Mouse (Mus musculus): ENCODE data around the gene Dusp14. TPM values are rescaled to one million over a fixed set of nuclear protein-coding genes. Genes with fewer than 3 reads are reported as not detected.

The Dusp14 gene
- polyA plus RNA-seq, 2 experiments = 15.3 to 21.9 TPM

DNA sequence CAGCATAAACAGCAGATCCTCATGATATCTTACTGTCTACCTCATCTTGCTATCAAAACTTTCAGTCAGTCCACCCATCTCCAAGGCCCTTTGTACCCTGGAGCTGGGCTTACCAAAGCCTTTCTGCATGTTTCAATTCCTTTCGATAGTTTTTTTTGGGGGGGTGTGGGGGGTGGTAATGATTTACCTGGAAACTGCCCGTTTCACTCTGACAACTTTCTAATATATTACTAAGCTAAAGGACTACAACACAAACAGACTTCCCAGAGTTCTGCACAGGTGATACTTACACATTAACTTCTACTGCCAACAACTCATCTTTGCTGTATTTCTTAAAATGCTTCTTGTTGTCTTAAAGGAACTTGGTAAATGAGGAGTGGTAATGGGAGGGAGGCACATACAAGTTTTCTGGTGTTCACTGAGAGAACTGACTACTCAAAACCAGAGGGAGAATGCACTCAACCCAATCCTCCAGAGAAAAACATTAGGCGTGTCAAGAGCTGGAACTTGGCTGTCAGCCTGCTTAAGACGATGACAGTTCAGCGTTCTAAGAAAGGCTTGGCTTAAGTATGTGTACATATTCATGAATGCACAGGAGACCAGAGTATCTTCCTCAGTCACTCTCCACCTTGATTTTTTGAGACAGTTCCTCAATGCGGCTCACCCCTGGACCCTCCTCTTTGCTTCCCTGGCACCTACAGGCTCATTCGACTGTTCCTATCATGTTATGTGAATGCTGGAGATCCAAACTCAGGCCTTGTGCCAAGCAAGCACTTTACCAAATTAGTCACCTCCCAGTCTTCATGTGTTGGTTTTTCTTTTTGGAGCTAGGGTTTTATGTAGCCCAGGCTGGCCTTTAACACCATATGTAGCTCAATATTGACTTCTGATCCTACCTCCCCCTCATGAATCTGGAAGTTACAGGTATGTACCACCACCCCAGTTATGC, 5.0 kb upstream of the Dusp14 start:
- Histone ChIP-seq H3K27me3 (ENCODE audit: control insufficient read depth, insufficient read depth, low read length) (no peaks in the 10 kb centered on the region), H3K9me3 (ENCODE audit: control insufficient read depth, low read length) (no peaks in the 10 kb centered on the region), H3K4me2 (replicated peaks; ENCODE audit: low read depth, low read length, severe bottlenecking) (no peak overlapping the region), H3K4me3 (replicated peaks; ENCODE audit: low read length) (no peak overlapping the region), H3K36me3 (ENCODE audit: control insufficient read depth, insufficient read depth, low read length) (peaks cover 9% of the 10 kb centered on the region; the same call in 1 of the 2 replicates), H3K9ac (ENCODE audit: low read depth, low read length, severe bottlenecking) (no peak overlapping the region), H3K4me1 (ENCODE audit: control insufficient read depth, insufficient read depth, low read length) (peaks cover 11% of the 10 kb centered on the region; the same call in 1 of the 2 replicates), H3K27ac (replicated peaks; ENCODE audit: low read depth, low read length) (0 out of 2 replicates have a peak overlapping the region, but pooled peaks have one; percentile 39)
- no peak for ATAC-seq (ENCODE audit: low FRiP score, low read depth)
- TF ChIP-seq POLR2A (IDR thresholded peaks at IDR 0.05; ENCODE audit: borderline replicate concordance, extremely low read depth, insufficient read depth, insufficient read length) = no peak
- DNase-seq (ENCODE audit: low spot score) = no peak
- 73% methylated on average over 7 of the region's 7 CpGs for WGBS

DNA sequence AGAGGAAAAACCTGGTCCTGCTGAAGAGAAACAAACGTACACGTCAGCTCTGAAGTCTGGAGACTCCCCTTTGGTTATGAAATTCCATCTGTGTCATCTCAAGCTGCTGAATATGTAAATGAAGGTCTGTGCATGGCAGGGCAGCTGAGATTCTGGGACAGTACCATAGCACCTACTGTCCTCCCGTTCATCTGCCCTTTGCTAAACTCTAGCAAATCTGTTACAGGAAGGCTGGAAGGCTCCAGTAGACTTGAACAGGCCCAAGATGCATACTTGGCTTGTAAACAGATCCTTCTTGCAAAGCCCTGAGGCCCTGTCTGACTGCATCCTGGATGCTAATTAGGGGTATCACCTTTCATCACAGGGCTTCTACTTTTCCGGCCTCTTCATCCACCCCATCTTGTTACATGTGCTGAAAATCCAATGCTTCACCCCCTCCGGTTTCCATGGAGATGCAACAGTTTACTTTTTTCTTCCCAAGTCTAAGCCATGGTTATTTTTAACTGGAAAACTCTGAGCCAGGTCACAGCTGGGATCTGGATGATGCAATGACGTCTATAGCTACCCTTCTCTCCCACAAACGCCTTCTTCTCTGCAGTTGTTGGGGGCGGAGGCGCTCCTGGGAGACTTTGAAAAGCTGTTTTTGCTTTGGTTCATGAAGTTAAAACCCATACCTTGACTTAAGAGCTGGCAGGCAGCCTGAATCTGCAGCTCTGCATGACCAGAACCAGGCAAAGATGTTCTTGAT, 4.0 kb upstream of the Dusp14 start:
- H3K4me2 ChIP-seq (replicated peaks; ENCODE audit: low read depth, low read length, severe bottlenecking) = no peak overlapping the region
- DNase-seq (ENCODE audit: low spot score) (peak; percentile 65), ATAC-seq (ENCODE audit: low FRiP score, low read depth) (peak; percentile 82)
- 0 out of 2 replicates have a peak, but pooled peaks cover 5% of the 10 kb centered on the region for H3K27me3 ChIP-seq (ENCODE audit: control insufficient read depth, insufficient read depth, low read length)
- no peaks in the 10 kb centered on the region for H3K9me3 ChIP-seq (ENCODE audit: control insufficient read depth, low read length)
- 29% methylated on average over 9 of the region's 9 CpGs for WGBS
- H3K27ac ChIP-seq (replicated peaks; ENCODE audit: low read depth, low read length) = peak overlapping the region; percentile 56; the same call in 1 of the 2 replicates
- no peak overlapping the region for H3K9ac ChIP-seq (ENCODE audit: low read depth, low read length, severe bottlenecking)
- peaks cover 15% of the 10 kb centered on the region; the same call in 1 of the 2 replicates for H3K4me1 ChIP-seq (ENCODE audit: control insufficient read depth, insufficient read depth, low read length)
- TF ChIP-seq POLR2A (IDR thresholded peaks at IDR 0.05; ENCODE audit: borderline replicate concordance, extremely low read depth, insufficient read depth, insufficient read length) = no peak
- H3K4me3 ChIP-seq (replicated peaks; ENCODE audit: low read length) = no peak overlapping the region
- no peaks in the 10 kb centered on the region; the same call in 1 of the 2 replicates for H3K36me3 ChIP-seq (ENCODE audit: control insufficient read depth, insufficient read depth, low read length)

- ATAC-seq (ENCODE audit: low FRiP score, low read depth) (peak; percentile 44), DNase-seq (ENCODE audit: low spot score) (peak; percentile 45)
- peaks cover 27% of the 10 kb centered on the region for H3K4me1 ChIP-seq (ENCODE audit: control insufficient read depth, insufficient read depth, low read length)
- H3K4me3 ChIP-seq (replicated peaks; ENCODE audit: low read length) = peak overlapping the region; percentile 73
- TF ChIP-seq POLR2A (IDR thresholded peaks at IDR 0.05; ENCODE audit: borderline replicate concordance, extremely low read depth, insufficient read depth, insufficient read length) = no peak
- peak overlapping the region; percentile 67; the same call in 1 of the 2 replicates for H3K27ac ChIP-seq (replicated peaks; ENCODE audit: low read depth, low read length)
- peak overlapping the region; percentile 86 for H3K4me2 ChIP-seq (replicated peaks; ENCODE audit: low read depth, low read length, severe bottlenecking)
- peaks cover 18% of the 10 kb centered on the region for H3K27me3 ChIP-seq (ENCODE audit: control insufficient read depth, insufficient read depth, low read length)
- WGBS = 7% methylated on average over 47 of the region's 63 CpGs
- H3K9me3 ChIP-seq (ENCODE audit: control insufficient read depth, low read length) = no peaks in the 10 kb centered on the region
- H3K9ac ChIP-seq (ENCODE audit: low read depth, low read length, severe bottlenecking) = peak overlapping the region; percentile 78
- H3K36me3 ChIP-seq (ENCODE audit: control insufficient read depth, insufficient read depth, low read length) = no peaks in the 10 kb centered on the region
These were observed 649 bp downstream of the Dusp14 start for GRCm38 (mm10) chr11:84068191-84069033.

GRCm38 (mm10) chr11:84067720-84068190, 1.3 kb downstream of the Dusp14 start:
- no peaks in the 10 kb centered on the region for H3K36me3 ChIP-seq (ENCODE audit: control insufficient read depth, insufficient read depth, low read length)
- H3K4me2 ChIP-seq (replicated peaks; ENCODE audit: low read depth, low read length, severe bottlenecking) = peak overlapping the region; percentile 86
- H3K27me3 ChIP-seq (ENCODE audit: control insufficient read depth, insufficient read depth, low read length) = peaks cover 18% of the 10 kb centered on the region
- peak overlapping the region; percentile 67; the same call in 1 of the 2 replicates for H3K27ac ChIP-seq (replicated peaks; ENCODE audit: low read depth, low read length)
- peak; percentile 65 for ATAC-seq (ENCODE audit: low FRiP score, low read depth)
- peaks cover 21% of the 10 kb centered on the region for H3K4me1 ChIP-seq (ENCODE audit: control insufficient read depth, insufficient read depth, low read length)
- no peak for TF ChIP-seq POLR2A (IDR thresholded peaks at IDR 0.05; ENCODE audit: borderline replicate concordance, extremely low read depth, insufficient read depth, insufficient read length)
- peak; percentile 22 for DNase-seq (ENCODE audit: low spot score)
- peak overlapping the region; percentile 78 for H3K9ac ChIP-seq (ENCODE audit: low read depth, low read length, severe bottlenecking)
- WGBS = 2% methylated on average over 21 of the region's 21 CpGs
- H3K4me3 ChIP-seq (replicated peaks; ENCODE audit: low read length) = peak overlapping the region; percentile 73
- H3K9me3 ChIP-seq (ENCODE audit: control insufficient read depth, low read length) = no peaks in the 10 kb centered on the region
